Mouse (Mus musculus) spleen, adult 2 months (tissue): Measurements from ENCODE around the gene Atp2c2.

Experiments used
- CTCF ChIP-seq: fragments of 200-500 bp; IDR thresholded peaks from 2 replicates; pipeline ENCODE4 v1.5.1; 2011; ENCODE audit warnings: mild to moderate bottlenecking, inconsistent platforms; ENCODE audit not compliant: insufficient read depth, insufficient read length, insufficient replicate concordance; ENCODE audit errors: extremely low read depth
- POLR2A ChIP-seq: fragments of 200-500 bp; IDR thresholded peaks from 2 replicates; pipeline ENCODE4 v1.6.1; 2011; ENCODE audit warnings: low read depth, low read length, inconsistent platforms

- TF ChIP-seq CTCF (no peak), POLR2A (no peak)
These were observed 38.7 kb upstream of the Atp2c2 start for GRCm38 (mm10) chr8:119661081-119661480.
